Mouse (Mus musculus): Measurements from ENCODE around the gene Clec5a. TPM values are rescaled to one million over a fixed set of nuclear protein-coding genes. Genes with fewer than 3 reads are reported as not detected.

The Clec5a gene
- polyA plus RNA-seq, 1 experiment: 0.35 TPM

Other genes with a start within 250 kb of the Clec5a start
- gene E330009J07Rik, start 149.7 kb downstream of the Clec5a start, polyA plus RNA-seq (2012; rRNA removed): 2.9 and 5.7 TPM in 2 replicates
- not detected in 2 replicates for gene Wee2, start 146.7 kb downstream of the Clec5a start, polyA plus RNA-seq (2012; rRNA removed)
- gene Ssbp1, start 114.5 kb downstream of the Clec5a start, polyA plus RNA-seq (2012; rRNA removed): 6.4 and 8.3 TPM in 2 replicates
- not detected in 2 replicates for gene Tas2r137, start 94.6 kb downstream of the Clec5a start, polyA plus RNA-seq (2012; rRNA removed)
- gene Tas2r108, start 92.3 kb downstream of the Clec5a start, polyA plus RNA-seq (2012; rRNA removed): not detected in 2 replicates
- not detected in 2 replicates for gene Prss37, start 66.3 kb downstream of the Clec5a start, polyA plus RNA-seq (2012; rRNA removed)
- not detected in 2 replicates for gene Olfr461, start 30.8 kb downstream of the Clec5a start, polyA plus RNA-seq (2012; rRNA removed)
- not detected in 2 replicates for gene Olfr460, start 16.3 kb downstream of the Clec5a start, polyA plus RNA-seq (2012; rRNA removed)
- not detected in 2 replicates for gene Tas2r138, start 27.5 kb upstream of the Clec5a start, polyA plus RNA-seq (2012; rRNA removed)
- 237 and 588 TPM in 2 replicates for gene Mgam, start 43.0 kb upstream of the Clec5a start, polyA plus RNA-seq (2012; rRNA removed)